Mouse (Mus musculus): Measurements from ENCODE around the gene D330045A20Rik. TPM values are rescaled to one million over a fixed set of nuclear protein-coding genes. Genes with fewer than 3 reads are reported as not detected.

The D330045A20Rik gene
- polyA plus RNA-seq, 1 experiment from 2014 or later, result 2.1 TPM

- Histone ChIP-seq H3K9me3 (ENCODE audit: low read length) (no peaks in the 10 kb centered on the region), H3K4me3 (ENCODE audit: low read depth, low read length) (no peak overlapping the region), H3K4me2 (ENCODE audit: low read depth, low read length) (no peak overlapping the region), H3K27me3 (ENCODE audit: insufficient read depth, low read length) (no peaks in the 10 kb centered on the region), H3K27ac (ENCODE audit: low read depth) (no peak overlapping the region), H3K36me3 (replicated peaks; ENCODE audit: insufficient read depth, low read length) (no peaks in the 10 kb centered on the region), H3K4me1 (ENCODE audit: insufficient read depth) (no peaks in the 10 kb centered on the region), H3K9ac (replicated peaks) (no peak overlapping the region)
- 40% methylated on average over 1 of the region's 1 CpGs for WGBS (ENCODE audit: insufficient replicate concordance)
- no peak for ATAC-seq
- DNase-seq, result no peak
- TF ChIP-seq EP300 (IDR thresholded peaks at IDR 0.05; ENCODE audit: low read depth) (no peak), CTCF (IDR thresholded peaks at IDR 0.05; ENCODE audit: low read depth) (no peak)
These were observed 4.8 kb downstream of the D330045A20Rik start for GRCm38 (mm10) chrX:139484974-139485373.

- ATAC-seq (no peak), DNase-seq (no peak)
- Histone ChIP-seq H3K27ac (ENCODE audit: low read depth) (no peak overlapping the region), H3K4me2 (ENCODE audit: low read depth, low read length) (no peak overlapping the region), H3K27me3 (ENCODE audit: insufficient read depth, low read length) (no peaks in the 10 kb centered on the region), H3K4me1 (ENCODE audit: insufficient read depth) (no peaks in the 10 kb centered on the region), H3K9me3 (ENCODE audit: low read length) (no peaks in the 10 kb centered on the region), H3K36me3 (replicated peaks; ENCODE audit: insufficient read depth, low read length) (no peaks in the 10 kb centered on the region), H3K9ac (replicated peaks) (no peak overlapping the region), H3K4me3 (ENCODE audit: low read depth, low read length) (no peak overlapping the region)
- 62% methylated on average over 2 of the region's 2 CpGs for WGBS (ENCODE audit: insufficient replicate concordance)
- TF ChIP-seq CTCF (IDR thresholded peaks at IDR 0.05; ENCODE audit: low read depth) (no peak), EP300 (IDR thresholded peaks at IDR 0.05; ENCODE audit: low read depth) (no peak)
These were observed 36.0 kb downstream of the D330045A20Rik start for GRCm38 (mm10) chrX:139516156-139516555.

DNA sequence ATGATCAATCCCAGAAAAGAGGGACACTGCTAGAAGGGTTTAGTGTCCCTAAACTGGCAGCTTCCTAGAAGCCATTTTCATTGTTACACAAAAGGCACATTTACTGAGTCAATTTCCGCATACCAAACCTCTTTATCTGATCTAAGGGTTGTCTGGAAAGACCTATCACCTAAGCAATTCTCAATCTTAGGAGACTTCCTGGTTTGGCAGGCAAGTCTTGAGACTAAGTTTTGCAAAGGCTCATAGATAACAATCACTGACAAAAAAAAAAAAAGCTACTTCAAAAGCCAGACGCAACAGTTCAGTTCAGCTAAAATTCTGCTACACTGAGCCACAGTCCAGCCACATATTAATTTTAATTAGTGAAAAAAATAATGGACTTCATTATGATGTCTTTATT is 39.1 kb downstream of the D330045A20Rik start:
- TF ChIP-seq EP300 (IDR thresholded peaks at IDR 0.05; ENCODE audit: low read depth), result no peak
- no peak for TF ChIP-seq CTCF (IDR thresholded peaks at IDR 0.05; ENCODE audit: low read depth)

GRCm38 (mm10) chrX:139524303-139525091 is 44.3 kb downstream of the D330045A20Rik start:
- Histone ChIP-seq H3K9me3 (ENCODE audit: low read length) (no peaks in the 10 kb centered on the region), H3K4me2 (ENCODE audit: low read depth, low read length) (no peak overlapping the region), H3K27me3 (ENCODE audit: insufficient read depth, low read length) (no peaks in the 10 kb centered on the region), H3K9ac (replicated peaks) (no peak overlapping the region), H3K4me3 (ENCODE audit: low read depth, low read length) (no peak overlapping the region), H3K27ac (ENCODE audit: low read depth) (peak overlapping the region; percentile 55; the same call in 1 of the 2 replicates), H3K36me3 (replicated peaks; ENCODE audit: insufficient read depth, low read length) (no peaks in the 10 kb centered on the region), H3K4me1 (ENCODE audit: insufficient read depth) (no peaks in the 10 kb centered on the region)
- WGBS (ENCODE audit: insufficient replicate concordance), result 65% methylated on average over 5 of the region's 5 CpGs
- DNase-seq (no peak), ATAC-seq (no peak)
- TF ChIP-seq CTCF (IDR thresholded peaks at IDR 0.05; ENCODE audit: low read depth) (no peak), EP300 (IDR thresholded peaks at IDR 0.05; ENCODE audit: low read depth) (no peak)

More for the DNA sequence above, 39.1 kb downstream of the D330045A20Rik start:
- DNase-seq (no peak), ATAC-seq (no peak)
- Histone ChIP-seq H3K4me2 (ENCODE audit: low read depth, low read length) (no peak overlapping the region), H3K27ac (ENCODE audit: low read depth) (no peak overlapping the region), H3K36me3 (replicated peaks; ENCODE audit: insufficient read depth, low read length) (no peaks in the 10 kb centered on the region), H3K9ac (replicated peaks) (no peak overlapping the region), H3K4me3 (ENCODE audit: low read depth, low read length) (no peak overlapping the region), H3K9me3 (ENCODE audit: low read length) (no peaks in the 10 kb centered on the region), H3K4me1 (ENCODE audit: insufficient read depth) (no peaks in the 10 kb centered on the region), H3K27me3 (ENCODE audit: insufficient read depth, low read length) (no peaks in the 10 kb centered on the region)
- WGBS (ENCODE audit: insufficient replicate concordance), result 72% methylated on average over 2 of the region's 2 CpGs

GRCm38 (mm10) chrX:139525724-139526123 is 45.6 kb downstream of the D330045A20Rik start:
- Histone ChIP-seq H3K27ac (ENCODE audit: low read depth) (no peak overlapping the region), H3K4me1 (ENCODE audit: insufficient read depth) (no peaks in the 10 kb centered on the region), H3K9me3 (ENCODE audit: low read length) (no peaks in the 10 kb centered on the region), H3K36me3 (replicated peaks; ENCODE audit: insufficient read depth, low read length) (no peaks in the 10 kb centered on the region), H3K27me3 (ENCODE audit: insufficient read depth, low read length) (no peaks in the 10 kb centered on the region), H3K9ac (replicated peaks) (no peak overlapping the region), H3K4me2 (ENCODE audit: low read depth, low read length) (no peak overlapping the region; the same call in 1 of the 2 replicates), H3K4me3 (ENCODE audit: low read depth, low read length) (no peak overlapping the region)
- DNase-seq, result no peak
- TF ChIP-seq EP300 (IDR thresholded peaks at IDR 0.05; ENCODE audit: low read depth) (peak; percentile 69; the same call in 1 of the 2 replicates), CTCF (IDR thresholded peaks at IDR 0.05; ENCODE audit: low read depth) (no peak)
- 65% methylated on average over 2 of the region's 2 CpGs for WGBS (ENCODE audit: insufficient replicate concordance)
- peak; percentile 53 for ATAC-seq

DNA sequence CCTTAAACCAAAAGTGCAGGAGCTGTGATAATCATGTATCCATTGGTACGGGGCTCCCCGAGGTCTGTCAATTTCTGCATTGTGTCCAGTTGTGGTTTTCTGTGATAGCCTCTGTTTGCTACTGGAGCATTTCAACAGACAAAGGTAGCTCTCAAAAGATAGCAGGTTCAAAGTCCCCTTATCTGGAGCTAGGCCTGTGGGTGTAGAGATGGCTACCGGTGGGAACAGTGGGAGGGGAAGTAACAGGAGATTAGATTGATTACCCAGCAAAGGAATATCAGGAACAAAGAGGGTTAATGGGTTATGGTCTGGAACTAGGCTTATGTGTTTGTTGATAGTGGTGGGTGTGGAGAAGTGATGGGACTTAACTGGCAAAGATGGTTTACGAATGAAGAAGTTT is 46.8 kb downstream of the D330045A20Rik start:
- Histone ChIP-seq H3K4me3 (ENCODE audit: low read depth, low read length) (no peak overlapping the region), H3K9me3 (ENCODE audit: low read length) (no peaks in the 10 kb centered on the region), H3K36me3 (replicated peaks; ENCODE audit: insufficient read depth, low read length) (no peaks in the 10 kb centered on the region), H3K4me1 (ENCODE audit: insufficient read depth) (no peaks in the 10 kb centered on the region), H3K4me2 (ENCODE audit: low read depth, low read length) (no peak overlapping the region), H3K27ac (ENCODE audit: low read depth) (no peak overlapping the region), H3K9ac (replicated peaks) (no peak overlapping the region), H3K27me3 (ENCODE audit: insufficient read depth, low read length) (no peaks in the 10 kb centered on the region)
- WGBS (ENCODE audit: insufficient replicate concordance), result 44% methylated on average over 4 of the region's 4 CpGs
- DNase-seq (no peak), ATAC-seq (no peak)
- TF ChIP-seq EP300 (IDR thresholded peaks at IDR 0.05; ENCODE audit: low read depth) (no peak), CTCF (IDR thresholded peaks at IDR 0.05; ENCODE audit: low read depth) (no peak)
